Mouse (Mus musculus) heart, embryonic 15.5 days (tissue): Measurements from ENCODE around the gene Fam53b. TPM values are rescaled to one million over a fixed set of nuclear protein-coding genes. Genes with fewer than 3 reads are reported as not detected.

Source experiments
- ATAC-seq: fragments of 200-750 bp; cut with Nextera tagmentation; replicated peaks from 2 replicates; pipeline ENCODE4 v1.8.0; 2017; ENCODE audit warnings: low read depth, moderate TSS enrichment; ENCODE audit not compliant: insufficient number of reproducible peaks, insufficient read depth, low FRiP score
- H3K27ac ChIP-seq: fragments of 300-500 bp; sonication (generic); 2 replicates; pipeline ENCODE4 v1.5.1; 2015; ENCODE audit warnings: mild to moderate bottlenecking, inconsistent platforms
- H3K27me3 ChIP-seq: fragments of 300-500 bp; sonication (generic); 2 replicates; pipeline ENCODE4 v1.6.1; 2015; ENCODE audit warnings: inconsistent platforms
- H3K36me3 ChIP-seq: fragments of 300-500 bp; sonication (generic); 2 replicates; pipeline ENCODE4 v1.6.1; 2015; ENCODE audit warnings: mild to moderate bottlenecking, inconsistent platforms
- H3K4me1 ChIP-seq: fragments of 300-500 bp; sonication (generic); replicated peaks from 2 replicates; pipeline ENCODE4 v1.6.1; 2015; ENCODE audit warnings: inconsistent platforms
- H3K4me2 ChIP-seq: fragments of 300-500 bp; sonication (generic); 2 replicates; pipeline ENCODE4 v1.6.1; 2015; ENCODE audit warnings: inconsistent platforms, mild to moderate bottlenecking, moderate library complexity
- H3K4me3 ChIP-seq: fragments of 300-500 bp; sonication (generic); 2 replicates; pipeline ENCODE4 v1.5.1; 2015; ENCODE audit warnings: mild to moderate bottlenecking, inconsistent platforms
- H3K9ac ChIP-seq: fragments of 300-500 bp; sonication (generic); 2 replicates; pipeline ENCODE4 v1.6.1; 2015; ENCODE audit warnings: mild to moderate bottlenecking, inconsistent platforms
- H3K9me3 ChIP-seq: fragments of 300-500 bp; sonication (generic); replicated peaks from 2 replicates; pipeline ENCODE4 v1.6.1; 2016; ENCODE audit warnings: inconsistent platforms
- WGBS: fragments of 180-500 bp; shearing (Covaris S2); methylation state at CpG from one replicate; pipeline ENCODE4 v1.1.7; 2015; ENCODE audit warnings: mixed read lengths; 5-methylcytosine and 5-hydroxymethylcytosine counted together
- polyA plus RNA-seq: library from polyadenylated mRNA; unstranded; fragments of >200 nt; fragmentation: Nextera tagmentation; extraction: Ambion mirVana; gene quantifications from 2 replicates; pipeline ENCODE4 v1.2.1, GENCODE M21; 2015

Gene Fam53b
- polyA plus RNA-seq, 1 experiment from 2014 or later: 14.9 TPM

DNA sequence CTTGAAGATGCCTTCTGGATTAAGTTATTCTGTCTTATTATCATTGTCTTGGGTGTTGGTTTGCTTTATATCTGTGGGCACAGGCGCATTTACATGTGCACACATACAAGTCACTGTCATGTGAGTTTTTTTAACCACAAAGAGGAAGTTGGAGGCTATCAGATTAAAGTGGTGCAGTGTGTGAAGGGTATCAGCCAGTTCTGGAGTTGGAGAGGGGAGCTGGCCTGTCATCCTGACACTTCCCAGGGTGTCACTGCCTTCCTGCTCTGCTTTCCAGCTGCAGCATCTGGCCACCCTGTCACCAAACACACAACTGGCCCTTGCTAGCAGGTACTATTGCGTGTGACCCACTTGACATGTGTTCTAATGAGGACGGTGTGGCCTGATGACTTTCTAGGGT lies 127.2 kb downstream of the Fam53b start:
- peaks cover 48% of the 10 kb centered on the region for H3K4me1 ChIP-seq
- WGBS: 66% methylated on average over 3 of the region's 3 CpGs
- no peak for ATAC-seq

DNA sequence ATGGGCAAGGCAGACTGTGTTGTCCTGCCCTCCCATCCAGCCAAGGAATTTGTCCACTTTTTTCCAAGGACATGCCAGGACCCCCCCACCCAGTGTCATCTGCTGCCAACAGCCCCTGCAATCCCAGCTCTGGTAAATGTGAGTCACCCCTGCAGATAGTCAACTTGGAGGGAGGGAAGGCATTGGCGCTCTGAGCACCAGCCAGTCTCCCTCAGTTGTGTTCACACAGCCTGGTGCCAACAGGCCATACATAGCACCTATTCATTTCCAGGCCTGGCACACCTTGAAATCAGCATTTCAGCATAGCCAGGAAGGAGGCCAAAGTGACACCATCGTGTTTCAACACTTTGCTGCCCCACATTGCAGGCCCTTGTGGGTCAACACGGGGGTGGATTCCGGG lies 129.8 kb downstream of the Fam53b start:
- no peak for ATAC-seq
- no peak overlapping the region for H3K4me2 ChIP-seq
- no peak overlapping the region for H3K9ac ChIP-seq
- H3K27me3 ChIP-seq: no peaks in the 10 kb centered on the region
- peaks cover 36% of the 10 kb centered on the region for H3K4me1 ChIP-seq
- no peak overlapping the region for H3K4me3 ChIP-seq
- H3K27ac ChIP-seq: no peak overlapping the region
- no peaks in the 10 kb centered on the region for H3K9me3 ChIP-seq
- H3K36me3 ChIP-seq: no peaks in the 10 kb centered on the region
- WGBS: 68% methylated on average over 4 of the region's 4 CpGs

More for the DNA sequence above, 127.2 kb downstream of the Fam53b start:
- H3K9ac ChIP-seq: no peak overlapping the region
- H3K9me3 ChIP-seq: no peaks in the 10 kb centered on the region
- no peak overlapping the region for H3K4me3 ChIP-seq
- no peak overlapping the region for H3K27ac ChIP-seq
- no peaks in the 10 kb centered on the region for H3K36me3 ChIP-seq
- H3K27me3 ChIP-seq: no peaks in the 10 kb centered on the region
- no peak overlapping the region for H3K4me2 ChIP-seq

DNA sequence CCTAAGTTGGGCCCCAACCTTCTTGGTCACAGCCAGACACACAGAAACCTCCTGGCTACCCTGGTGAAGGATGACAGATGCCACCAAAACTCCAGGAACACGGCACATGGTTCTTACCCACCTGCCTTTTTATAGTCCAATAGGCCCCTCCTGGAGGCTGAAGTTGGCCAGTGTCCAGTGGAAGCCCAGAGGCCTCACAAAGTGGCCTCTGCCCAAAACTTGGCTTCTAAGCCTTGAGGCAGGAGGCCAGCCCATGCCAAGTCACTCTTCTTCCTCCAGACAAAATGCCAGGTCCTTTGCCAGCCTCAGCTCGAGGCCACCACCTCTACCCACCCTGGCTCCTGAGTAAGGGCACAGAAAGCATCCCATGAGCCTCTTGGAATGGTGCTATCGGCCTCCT lies 130.8 kb downstream of the Fam53b start:
- Histone ChIP-seq H3K36me3 (no peaks in the 10 kb centered on the region), H3K4me3 (no peak overlapping the region), H3K9ac (no peak overlapping the region), H3K27me3 (no peaks in the 10 kb centered on the region), H3K9me3 (no peaks in the 10 kb centered on the region), H3K4me1 (peaks cover 26% of the 10 kb centered on the region), H3K27ac (no peak overlapping the region), H3K4me2 (no peak overlapping the region)
- ATAC-seq: no peak
- WGBS: 78% methylated on average over 3 of the region's 3 CpGs

DNA sequence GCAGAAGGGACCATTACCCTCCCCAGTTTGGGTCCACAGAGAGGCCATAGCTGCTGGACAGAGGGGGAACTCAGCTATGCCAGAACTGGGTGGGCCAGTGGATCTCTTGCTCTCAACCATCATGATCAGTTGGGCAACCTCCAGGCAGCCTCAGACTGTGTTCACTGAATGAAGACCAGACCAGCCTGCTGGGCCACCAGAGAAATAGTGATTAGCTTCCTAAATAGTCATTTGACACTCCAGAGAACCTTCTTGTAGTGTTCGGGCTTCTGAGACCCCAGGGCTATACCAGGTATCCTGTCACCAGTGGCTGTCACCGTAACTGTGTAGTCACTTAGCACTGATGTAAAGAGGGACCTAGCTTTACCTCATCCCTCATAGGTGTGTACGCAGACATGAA lies 131.3 kb downstream of the Fam53b start:
- Histone ChIP-seq H3K4me3 (no peak overlapping the region), H3K36me3 (no peaks in the 10 kb centered on the region), H3K9me3 (no peaks in the 10 kb centered on the region), H3K4me2 (no peak overlapping the region), H3K27ac (no peak overlapping the region), H3K27me3 (no peaks in the 10 kb centered on the region), H3K4me1 (peaks cover 20% of the 10 kb centered on the region), H3K9ac (no peak overlapping the region)
- 88% methylated on average over 3 of the region's 3 CpGs for WGBS
- ATAC-seq: no peak

DNA sequence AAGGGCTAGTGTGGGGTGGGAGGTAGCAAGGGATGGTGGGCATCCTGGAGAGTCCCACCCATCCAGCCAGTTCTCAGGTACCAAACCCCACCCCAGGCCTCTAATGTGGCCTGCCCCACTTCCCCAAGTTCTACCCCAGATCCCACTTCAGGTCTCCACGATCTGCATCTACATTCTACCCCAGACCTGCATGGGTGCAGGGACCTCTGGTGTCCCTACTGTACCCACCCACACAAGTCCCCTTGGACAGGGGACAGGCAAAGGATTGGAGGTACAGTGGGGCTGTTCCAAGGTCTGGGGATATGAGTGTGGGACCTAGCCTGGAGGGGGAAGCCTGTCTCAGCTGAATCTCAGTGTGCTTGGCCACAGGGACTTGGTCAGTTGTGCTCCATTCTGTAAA lies 131.9 kb downstream of the Fam53b start:
- WGBS: 84% methylated on average over 1 of the region's 1 CpGs
- Histone ChIP-seq H3K27ac (no peak overlapping the region), H3K4me2 (no peak overlapping the region), H3K9me3 (no peaks in the 10 kb centered on the region), H3K4me1 (peaks cover 19% of the 10 kb centered on the region), H3K4me3 (no peak overlapping the region), H3K36me3 (no peaks in the 10 kb centered on the region), H3K9ac (no peak overlapping the region), H3K27me3 (no peaks in the 10 kb centered on the region)
- ATAC-seq: no peak

DNA sequence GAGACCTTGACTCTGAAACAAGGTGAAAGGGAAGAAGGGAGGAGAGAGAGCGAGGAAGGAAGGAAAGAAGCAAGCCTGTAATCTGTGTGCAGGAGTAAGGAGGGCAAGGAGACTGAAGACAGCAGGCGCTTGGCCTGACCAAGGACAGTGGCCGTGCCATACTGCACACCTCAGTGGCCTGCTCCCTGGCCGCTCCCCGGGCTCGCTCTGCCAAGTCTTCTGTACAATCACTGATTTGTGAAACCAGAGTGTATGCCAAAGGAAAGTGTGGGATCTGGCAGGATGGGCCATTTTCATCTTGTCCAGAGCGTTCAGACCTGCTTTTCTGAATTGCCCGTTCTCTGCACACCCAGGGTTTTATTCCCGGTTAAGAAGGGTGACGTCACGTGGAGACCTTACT lies 132.4 kb downstream of the Fam53b start:
- no peak overlapping the region for H3K4me2 ChIP-seq
- no peak overlapping the region for H3K27ac ChIP-seq
- H3K9ac ChIP-seq: no peak overlapping the region
- H3K4me1 ChIP-seq: peaks cover 19% of the 10 kb centered on the region
- ATAC-seq: no peak
- no peaks in the 10 kb centered on the region for H3K36me3 ChIP-seq
- H3K27me3 ChIP-seq: no peaks in the 10 kb centered on the region
- no peaks in the 10 kb centered on the region for H3K9me3 ChIP-seq
- no peak overlapping the region for H3K4me3 ChIP-seq
- WGBS: 86% methylated on average over 11 of the region's 11 CpGs

DNA sequence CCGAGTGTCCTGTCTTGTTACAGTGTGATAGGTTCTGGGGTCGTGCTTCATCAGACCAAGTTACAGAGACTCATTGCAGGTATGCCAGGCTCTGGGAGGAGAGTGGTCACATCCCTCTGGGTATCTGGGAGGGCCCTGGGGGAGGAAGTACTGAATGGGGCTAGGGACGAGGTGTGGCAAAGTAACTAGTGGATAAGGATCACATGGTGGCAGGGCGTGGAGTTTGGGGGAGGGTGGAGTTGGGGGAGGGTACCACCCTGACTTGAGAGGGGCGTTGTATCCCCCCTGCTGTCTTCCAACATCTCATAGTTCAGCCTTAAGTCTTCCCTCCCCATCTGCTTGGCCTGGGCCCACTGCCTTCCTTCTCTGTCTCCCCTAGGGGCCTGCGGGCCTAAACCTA lies 134.1 kb downstream of the Fam53b start:
- no peak overlapping the region for H3K4me2 ChIP-seq

DNA sequence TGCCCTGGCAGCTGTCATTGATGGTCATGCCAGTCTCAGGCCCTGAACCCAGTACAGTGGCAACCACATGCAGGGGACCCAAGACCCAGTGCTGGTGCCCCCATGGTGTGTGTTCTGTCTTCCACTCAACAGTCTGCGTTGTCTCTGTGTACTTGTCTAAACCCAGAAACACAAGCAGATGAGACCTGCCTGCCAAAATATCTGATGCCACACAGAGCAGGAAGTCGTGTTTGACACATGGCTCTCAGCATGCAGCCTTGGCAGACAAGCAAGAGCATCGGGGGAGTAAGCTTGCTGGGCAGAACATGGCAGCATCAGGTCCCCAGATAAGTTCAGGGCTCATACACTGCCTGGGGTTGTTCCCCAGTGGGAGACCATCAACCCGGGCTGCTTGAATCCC lies 134.6 kb downstream of the Fam53b start:
- no peak overlapping the region for H3K27ac ChIP-seq
- WGBS: 47% methylated on average over 4 of the region's 4 CpGs
- no peaks in the 10 kb centered on the region for H3K9me3 ChIP-seq
- peaks cover 24% of the 10 kb centered on the region for H3K4me1 ChIP-seq
- no peaks in the 10 kb centered on the region for H3K36me3 ChIP-seq
- no peak for ATAC-seq
- no peak overlapping the region for H3K4me3 ChIP-seq
- no peak overlapping the region for H3K4me2 ChIP-seq
- no peak overlapping the region for H3K9ac ChIP-seq
- H3K27me3 ChIP-seq: no peaks in the 10 kb centered on the region

More for the DNA sequence above, 134.1 kb downstream of the Fam53b start:
- no peak for ATAC-seq
- Histone ChIP-seq H3K9me3 (no peaks in the 10 kb centered on the region), H3K4me3 (no peak overlapping the region), H3K27ac (no peak overlapping the region), H3K27me3 (no peaks in the 10 kb centered on the region), H3K4me1 (peaks cover 20% of the 10 kb centered on the region), H3K9ac (no peak overlapping the region), H3K36me3 (no peaks in the 10 kb centered on the region)
- WGBS: 68% methylated on average over 6 of the region's 6 CpGs

DNA sequence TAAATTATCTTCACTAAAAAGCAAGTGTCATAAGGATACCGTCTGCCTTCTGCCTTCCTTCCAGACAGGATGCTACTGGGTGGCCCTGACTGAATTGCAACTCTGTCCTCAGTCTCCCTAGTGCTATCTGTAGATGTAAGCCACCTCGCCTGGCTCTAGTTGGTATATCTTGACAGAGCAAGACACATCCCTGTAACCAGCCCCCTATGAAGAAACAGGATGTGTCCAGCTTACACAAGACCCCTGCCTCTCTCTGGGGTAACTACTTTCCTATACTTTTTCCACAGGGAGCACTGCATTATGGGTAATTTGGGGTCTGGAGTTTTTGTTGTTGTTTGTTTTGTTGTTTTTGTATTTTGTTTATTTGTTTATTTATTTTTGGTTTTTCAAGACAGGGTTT lies 137.8 kb downstream of the Fam53b start:
- Histone ChIP-seq H3K4me1 (peaks cover 11% of the 10 kb centered on the region), H3K9me3 (no peaks in the 10 kb centered on the region), H3K9ac (no peak overlapping the region), H3K36me3 (no peaks in the 10 kb centered on the region), H3K4me3 (no peak overlapping the region), H3K4me2 (no peak overlapping the region), H3K27me3 (no peaks in the 10 kb centered on the region), H3K27ac (no peak overlapping the region)
- WGBS: 80% methylated on average over 2 of the region's 2 CpGs
- no peak for ATAC-seq

DNA sequence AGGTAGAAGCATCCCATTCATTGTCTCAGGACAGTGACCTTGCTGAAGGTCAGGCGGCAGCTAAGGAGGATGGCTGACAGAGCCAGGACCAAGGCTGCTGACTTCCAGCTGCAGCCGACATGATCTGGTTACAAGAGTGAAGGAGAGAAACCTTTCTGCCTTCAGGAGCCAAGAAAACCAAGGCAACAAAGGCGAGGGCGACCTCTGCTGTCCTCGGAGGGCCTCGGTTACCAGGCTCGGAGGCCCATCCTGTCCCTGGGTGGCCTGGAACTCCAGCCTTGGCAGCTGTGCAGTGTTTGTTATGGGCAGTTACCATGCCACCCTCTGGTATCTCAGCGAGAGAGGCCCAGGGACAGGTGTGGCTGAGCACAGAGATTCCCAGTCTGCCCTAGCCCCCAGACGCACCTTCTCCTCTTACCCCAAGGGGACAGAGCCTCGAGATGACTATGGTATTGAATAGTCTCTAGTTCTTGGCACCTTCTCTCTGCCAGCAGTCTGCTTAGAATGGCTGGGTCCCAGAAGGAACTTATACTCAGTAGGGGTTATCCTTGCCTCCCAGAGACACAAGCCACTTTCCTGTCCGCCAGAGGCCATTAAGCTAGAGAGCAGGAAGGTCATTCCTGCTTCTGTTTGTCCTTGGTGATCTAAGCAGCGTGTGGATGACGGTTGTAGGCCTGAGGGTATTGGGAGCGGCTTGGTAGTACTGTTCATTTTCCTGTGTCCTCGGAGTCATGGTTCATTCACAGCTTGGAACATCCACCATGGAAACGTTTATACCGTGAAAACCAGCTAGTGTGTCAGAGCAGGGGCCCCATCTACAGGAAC lies 139.5 kb downstream of the Fam53b start:
- Histone ChIP-seq H3K9ac (no peak overlapping the region), H3K27ac (peak overlapping the region; percentile 80), H3K36me3 (no peaks in the 10 kb centered on the region), H3K4me3 (no peak overlapping the region), H3K4me2 (no peak overlapping the region), H3K4me1 (peaks cover 15% of the 10 kb centered on the region), H3K27me3 (no peaks in the 10 kb centered on the region), H3K9me3 (no peaks in the 10 kb centered on the region)
- ATAC-seq: peak; percentile 77
- 41% methylated on average over 17 of the region's 17 CpGs for WGBS

DNA sequence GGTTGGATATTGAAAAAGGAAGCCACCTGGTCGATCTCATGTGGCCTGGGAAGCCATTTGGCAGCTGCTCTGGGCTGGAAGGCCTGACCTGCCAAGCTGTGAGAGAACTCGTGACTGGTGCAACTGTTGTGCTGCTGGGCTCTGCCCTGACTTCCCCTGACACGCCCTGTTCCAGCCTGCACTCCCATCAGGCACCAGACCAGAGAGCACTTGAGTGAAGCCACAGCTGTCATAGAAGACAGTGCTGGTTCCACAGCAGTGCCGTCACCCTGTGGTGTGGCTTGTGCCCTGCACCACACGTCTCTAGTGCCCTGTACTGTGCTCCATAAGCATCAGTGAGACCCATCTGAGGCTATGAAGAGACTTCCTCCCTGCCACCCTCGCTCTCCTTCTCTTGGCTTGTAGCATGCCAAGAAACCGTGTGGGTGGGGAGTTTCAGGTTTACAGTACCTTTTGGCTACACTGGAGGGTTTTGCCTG lies 141.2 kb downstream of the Fam53b start:
- Histone ChIP-seq H3K9me3 (no peaks in the 10 kb centered on the region), H3K27ac (no peak overlapping the region; the same call in 1 of the 2 replicates), H3K9ac (no peak overlapping the region), H3K27me3 (no peaks in the 10 kb centered on the region), H3K4me1 (peaks cover 23% of the 10 kb centered on the region), H3K36me3 (no peaks in the 10 kb centered on the region), H3K4me3 (no peak overlapping the region), H3K4me2 (no peak overlapping the region)
- ATAC-seq: no peak
- WGBS: 64% methylated on average over 7 of the region's 7 CpGs

DNA sequence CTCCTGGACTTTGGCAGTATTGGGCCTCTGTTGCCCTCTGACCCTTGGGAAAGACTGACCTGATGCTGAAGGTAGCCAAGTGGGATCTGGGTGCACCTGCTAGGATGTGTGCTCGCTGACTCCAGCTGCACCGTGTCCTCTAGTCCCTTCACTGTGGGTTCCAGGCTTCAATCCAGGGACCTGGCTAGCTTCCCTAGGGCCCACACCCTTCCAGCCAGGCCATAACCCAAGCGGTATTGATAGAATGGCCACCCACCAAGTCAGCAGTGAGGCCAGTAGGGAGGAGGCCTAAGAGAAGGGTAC lies 142.9 kb downstream of the Fam53b start:
- WGBS: 77% methylated on average over 3 of the region's 3 CpGs
- no peak overlapping the region for H3K4me3 ChIP-seq
- H3K4me2 ChIP-seq: no peak overlapping the region
- H3K36me3 ChIP-seq: no peaks in the 10 kb centered on the region
- no peak for ATAC-seq
- H3K9ac ChIP-seq: no peak overlapping the region
- H3K27ac ChIP-seq: peak overlapping the region; percentile 53
- no peaks in the 10 kb centered on the region for H3K9me3 ChIP-seq
- H3K4me1 ChIP-seq: peaks cover 23% of the 10 kb centered on the region
- H3K27me3 ChIP-seq: no peaks in the 10 kb centered on the region
